Mouse (Mus musculus): ENCODE data around the gene Ankrd24. TPM values are rescaled to one million over a fixed set of nuclear protein-coding genes. Genes with fewer than 3 reads are reported as not detected.
A peak's percentile ranks its signal among the peaks of the same experiment; 100 is the strongest.

Ankrd24 gene
- polyA plus RNA-seq, 1 experiment from 2014 or later = 11.9 TPM

DNA sequence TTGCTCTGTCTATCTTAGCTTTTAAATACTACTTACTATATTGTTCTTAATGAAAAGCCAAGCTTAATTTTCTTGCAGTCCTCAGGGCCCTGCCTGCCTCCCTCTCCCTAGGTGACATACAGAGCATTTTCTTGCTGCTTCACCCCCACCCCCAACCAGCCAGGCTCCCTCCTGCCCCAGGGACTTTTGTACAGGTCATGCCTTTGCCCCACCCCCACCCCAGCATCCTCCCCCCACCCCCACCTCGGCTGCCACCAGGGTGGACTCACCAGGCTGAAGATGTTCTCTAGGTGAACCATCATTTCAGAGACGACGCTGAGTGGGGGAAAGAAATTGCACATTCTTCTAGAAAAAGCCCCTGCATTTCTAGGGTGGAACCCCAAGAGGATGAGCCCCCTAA, 30.0 kb upstream of the Ankrd24 start:
- no peak for ATAC-seq (ENCODE audit: insufficient number of reproducible peaks, low FRiP score, low TSS enrichment, low read depth)
- H3K9me3 ChIP-seq = no peaks in the 10 kb centered on the region
- no peak overlapping the region for H3K4me3 ChIP-seq
- no peaks in the 10 kb centered on the region for H3K36me3 ChIP-seq
- H3K4me2 ChIP-seq = no peak overlapping the region
- WGBS = 42% methylated on average over 3 of the region's 3 CpGs
- H3K27me3 ChIP-seq = peaks cover 7% of the 10 kb centered on the region; the same call in 1 of the 2 replicates
- H3K4me1 ChIP-seq = peaks cover 62% of the 10 kb centered on the region
- H3K27ac ChIP-seq = no peak overlapping the region
- no peak overlapping the region for H3K9ac ChIP-seq

- H3K4me3 ChIP-seq = no peak overlapping the region
- peaks cover 62% of the 10 kb centered on the region for H3K4me1 ChIP-seq
- WGBS = 37% methylated on average over 6 of the region's 6 CpGs
Measured at GRCm38 (mm10) chr10:81598871-81599270, 29.5 kb upstream of the Ankrd24 start.

DNA sequence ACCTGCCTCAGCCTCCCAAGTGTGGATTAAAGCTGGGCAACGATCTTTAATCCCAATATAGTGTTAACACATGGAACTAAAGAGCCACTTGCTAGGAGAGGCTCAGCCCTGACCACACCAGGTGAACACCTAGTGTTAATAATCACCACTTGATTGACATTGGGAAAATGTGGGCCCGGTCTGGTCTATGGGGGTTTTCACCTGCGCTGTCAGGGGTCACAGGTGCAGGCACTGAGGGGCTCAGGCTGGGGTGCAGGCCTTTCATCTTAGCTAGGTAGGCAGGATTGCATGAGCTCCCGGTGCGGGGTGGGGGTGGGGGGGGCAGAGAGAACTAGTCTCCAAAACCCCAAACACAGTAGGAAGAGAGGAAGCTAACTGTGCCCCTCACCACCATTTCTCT, 28.7 kb upstream of the Ankrd24 start:
- Histone ChIP-seq H3K27ac (no peak overlapping the region), H3K4me2 (no peak overlapping the region), H3K9ac (no peak overlapping the region), H3K36me3 (no peaks in the 10 kb centered on the region), H3K4me1 (peaks cover 65% of the 10 kb centered on the region), H3K4me3 (no peak overlapping the region), H3K27me3 (0 out of 2 replicates have a peak, but pooled peaks cover 2% of the 10 kb centered on the region), H3K9me3 (no peaks in the 10 kb centered on the region)
- WGBS = 61% methylated on average over 5 of the region's 5 CpGs
- ATAC-seq (ENCODE audit: insufficient number of reproducible peaks, low FRiP score, low TSS enrichment, low read depth) = no peak

More at GRCm38 (mm10) chr10:81598871-81599270, 29.5 kb upstream of the Ankrd24 start:
- Histone ChIP-seq H3K4me2 (no peak overlapping the region), H3K27ac (no peak overlapping the region), H3K9me3 (no peaks in the 10 kb centered on the region), H3K36me3 (no peaks in the 10 kb centered on the region), H3K27me3 (peaks cover 5% of the 10 kb centered on the region; the same call in 1 of the 2 replicates), H3K9ac (no peak overlapping the region)
- no peak for ATAC-seq (ENCODE audit: insufficient number of reproducible peaks, low FRiP score, low TSS enrichment, low read depth)

DNA sequence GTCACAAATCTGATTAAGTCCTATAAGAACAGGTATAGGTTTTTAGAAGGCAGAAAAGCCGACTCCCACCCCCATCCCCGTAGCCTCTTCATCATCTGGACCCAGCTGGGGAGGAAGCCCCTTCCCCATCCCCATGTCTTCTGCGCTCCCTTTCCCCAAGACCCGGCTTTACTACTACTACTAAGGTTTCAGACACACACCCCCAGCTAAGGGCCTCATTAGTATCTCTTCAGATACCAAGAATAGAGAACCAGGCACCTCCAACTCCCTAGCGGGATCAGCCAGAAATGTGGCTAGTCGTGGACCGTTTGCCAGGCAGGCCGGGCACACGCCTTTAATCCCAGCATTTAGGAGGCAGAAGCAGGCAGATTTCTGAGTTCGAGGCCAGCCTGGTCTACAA, 28.2 kb upstream of the Ankrd24 start:
- Histone ChIP-seq H3K4me1 (peaks cover 67% of the 10 kb centered on the region), H3K4me3 (no peak overlapping the region), H3K9ac (no peak overlapping the region), H3K27ac (peak overlapping the region; percentile 75; the same call in 1 of the 2 replicates), H3K9me3 (no peaks in the 10 kb centered on the region), H3K27me3 (0 out of 2 replicates have a peak, but pooled peaks cover 2% of the 10 kb centered on the region), H3K36me3 (no peaks in the 10 kb centered on the region), H3K4me2 (no peak overlapping the region)
- WGBS = 52% methylated on average over 10 of the region's 10 CpGs
- ATAC-seq (ENCODE audit: insufficient number of reproducible peaks, low FRiP score, low TSS enrichment, low read depth) = no peak

DNA sequence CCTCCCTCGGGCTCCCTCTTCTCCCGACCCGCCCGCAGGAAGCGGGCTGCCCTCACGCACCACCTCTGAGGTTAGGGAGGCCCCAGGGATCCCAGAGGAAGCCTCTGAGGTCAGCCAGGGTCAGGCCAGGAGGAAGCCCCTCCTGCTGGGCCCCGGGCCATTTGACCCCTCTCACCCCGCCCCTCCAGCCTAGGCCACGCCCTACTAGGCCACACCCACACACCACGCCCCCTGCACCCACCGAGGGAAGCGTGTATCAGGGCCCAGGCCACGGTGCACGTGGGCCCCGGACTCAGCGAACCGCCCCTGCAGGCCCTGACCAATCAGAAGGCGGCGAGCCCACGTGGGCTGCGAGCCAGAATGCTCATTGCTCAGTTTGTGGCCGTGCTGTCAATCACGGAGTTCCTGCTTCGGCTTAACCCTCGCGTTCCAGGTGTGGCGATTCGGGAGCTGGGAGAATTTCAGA, 27.6 kb upstream of the Ankrd24 start, which contains the start of gene Tle6:
Gene Tle6, minus strand, starts transcription at position 336 of the 466 bp plus-strand sequence.
- peak within 1 kb of the TSS; percentile 55 for H3K4me2 ChIP-seq
- H3K27ac ChIP-seq = peak within 1 kb of the TSS; percentile 75
- no peaks in the 10 kb centered on the region for H3K27me3 ChIP-seq
- under 1% methylated on average over 28 of the region's 28 CpGs for WGBS
- ATAC-seq (ENCODE audit: insufficient number of reproducible peaks, low FRiP score, low TSS enrichment, low read depth) = peak; percentile 86
- no peaks in the 10 kb centered on the region for H3K9me3 ChIP-seq
- peak within 1 kb of the TSS; percentile 32 for H3K4me3 ChIP-seq
- no peaks in the 10 kb centered on the region for H3K36me3 ChIP-seq
- H3K9ac ChIP-seq = no peak within 1 kb of the TSS
- peaks cover 67% of the 10 kb centered on the region for H3K4me1 ChIP-seq

DNA sequence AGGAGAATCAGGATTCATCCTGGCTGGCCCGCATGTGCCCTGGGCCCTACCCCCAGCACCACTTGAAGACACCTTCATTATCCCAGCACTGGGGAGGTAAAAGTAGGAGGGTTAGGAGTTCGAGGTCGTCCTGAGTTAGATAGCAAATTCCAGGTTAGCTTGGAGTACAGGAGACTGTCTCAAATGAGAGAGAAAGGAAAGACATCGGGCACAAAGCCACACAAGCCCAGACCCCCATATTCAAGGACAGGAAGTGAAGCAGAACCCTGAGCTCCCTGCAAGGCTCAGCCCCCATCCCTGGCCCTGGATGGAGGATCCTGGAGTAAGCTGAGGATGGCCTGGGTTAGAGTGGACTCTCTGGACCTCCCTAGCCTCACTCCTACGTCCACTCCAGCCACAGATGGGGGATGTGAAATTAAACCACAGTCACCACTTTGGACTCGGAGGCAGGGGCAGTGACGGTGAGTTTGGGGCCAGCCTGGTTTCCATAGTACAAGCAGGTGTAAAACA, 26.9 kb upstream of the Ankrd24 start:
- H3K27me3 ChIP-seq = no peaks in the 10 kb centered on the region
- no peak overlapping the region for H3K9ac ChIP-seq
- 19% methylated on average over 7 of the region's 7 CpGs for WGBS
- H3K36me3 ChIP-seq = no peaks in the 10 kb centered on the region
- H3K4me1 ChIP-seq = peaks cover 61% of the 10 kb centered on the region
- peak overlapping the region; percentile 75 for H3K27ac ChIP-seq
- H3K9me3 ChIP-seq = no peaks in the 10 kb centered on the region
- H3K4me3 ChIP-seq = peak overlapping the region; percentile 32
- H3K4me2 ChIP-seq = peak overlapping the region; percentile 55
- ATAC-seq (ENCODE audit: insufficient number of reproducible peaks, low FRiP score, low TSS enrichment, low read depth) = no peak

- Histone ChIP-seq H3K27ac (peak overlapping the region; percentile 30; the same call in 1 of the 2 replicates), H3K4me2 (no peak overlapping the region), H3K4me3 (no peak overlapping the region), H3K4me1 (peaks cover 52% of the 10 kb centered on the region), H3K36me3 (no peaks in the 10 kb centered on the region), H3K9me3 (no peaks in the 10 kb centered on the region), H3K27me3 (no peaks in the 10 kb centered on the region), H3K9ac (no peak overlapping the region)
- WGBS = 16% methylated on average over 4 of the region's 4 CpGs
- no peak for ATAC-seq (ENCODE audit: insufficient number of reproducible peaks, low FRiP score, low TSS enrichment, low read depth)
Measured at GRCm38 (mm10) chr10:81602741-81603151, 25.6 kb upstream of the Ankrd24 start.

DNA sequence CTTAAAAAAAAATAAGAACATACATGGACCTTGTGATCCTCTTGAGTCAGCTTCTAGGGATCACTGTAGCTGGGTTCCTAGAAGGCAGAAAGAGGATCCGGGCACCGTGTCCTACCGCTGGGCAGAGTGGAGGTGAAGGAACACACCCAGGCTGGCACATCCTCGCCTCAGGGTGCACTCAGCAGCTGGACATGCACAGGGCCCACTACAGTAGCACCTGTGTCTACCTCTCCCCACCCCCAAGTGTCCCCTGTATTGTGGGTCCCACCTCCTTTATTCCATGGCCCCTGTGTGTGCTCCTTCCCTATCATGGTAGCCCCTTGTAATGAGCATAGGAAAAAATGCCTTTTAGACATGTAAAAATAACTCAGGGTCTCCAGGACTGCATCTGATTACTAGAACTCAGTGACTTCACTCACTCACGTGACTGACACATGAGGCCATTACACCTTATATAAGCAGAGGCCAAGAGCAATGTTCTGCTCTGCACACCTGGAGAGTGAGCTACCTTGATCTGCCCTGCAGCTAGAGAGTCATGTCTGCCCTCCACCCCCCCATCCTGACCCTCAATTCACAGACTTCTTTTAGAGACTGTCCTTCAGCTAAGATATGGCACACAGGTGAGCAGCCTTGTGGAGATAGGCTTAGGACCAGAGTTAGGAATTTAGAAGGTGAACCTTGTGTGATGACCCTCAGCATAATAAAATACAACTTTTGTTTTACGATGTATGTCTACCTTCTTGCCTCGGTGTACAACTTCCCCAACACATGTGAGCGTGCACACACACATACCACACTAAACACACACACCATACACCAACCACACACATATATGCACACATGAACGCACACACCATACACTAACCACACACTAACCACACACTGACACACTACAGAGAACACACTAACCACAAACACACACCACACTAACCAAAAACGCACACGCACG, 24.0 kb upstream of the Ankrd24 start:
- H3K9me3 ChIP-seq = no peaks in the 10 kb centered on the region
- 0 out of 2 replicates have a peak overlapping the region, but pooled peaks have one; percentile 43 for H3K27ac ChIP-seq
- H3K27me3 ChIP-seq = no peaks in the 10 kb centered on the region
- H3K36me3 ChIP-seq = peaks cover 3% of the 10 kb centered on the region; the same call in 1 of the 2 replicates
- WGBS = 69% methylated on average over 12 of the region's 12 CpGs
- no peak overlapping the region for H3K9ac ChIP-seq
- H3K4me1 ChIP-seq = peaks cover 46% of the 10 kb centered on the region
- no peak overlapping the region for H3K4me3 ChIP-seq
- no peak for ATAC-seq (ENCODE audit: insufficient number of reproducible peaks, low FRiP score, low TSS enrichment, low read depth)
- peak overlapping the region; percentile 69; the same call in 1 of the 2 replicates for H3K4me2 ChIP-seq

- Histone ChIP-seq H3K4me3 (peak overlapping the region; percentile 59), H3K9ac (0 out of 2 replicates have a peak overlapping the region, but pooled peaks have one; percentile 26), H3K27me3 (no peaks in the 10 kb centered on the region), H3K9me3 (no peaks in the 10 kb centered on the region), H3K36me3 (peaks cover 3% of the 10 kb centered on the region; the same call in 1 of the 2 replicates), H3K4me2 (peak overlapping the region; percentile 69), H3K27ac (peak overlapping the region; percentile 93), H3K4me1 (peaks cover 44% of the 10 kb centered on the region)
- 18% methylated on average over 29 of the region's 29 CpGs for WGBS
- ATAC-seq (ENCODE audit: insufficient number of reproducible peaks, low FRiP score, low TSS enrichment, low read depth) = peak; percentile 17; the same call in 1 of the 2 replicates
Measured at GRCm38 (mm10) chr10:81604968-81605665, 23.2 kb upstream of the Ankrd24 start.

- Histone ChIP-seq H3K36me3 (peaks cover 3% of the 10 kb centered on the region; the same call in 1 of the 2 replicates), H3K4me1 (peaks cover 40% of the 10 kb centered on the region), H3K27me3 (no peaks in the 10 kb centered on the region), H3K9me3 (no peaks in the 10 kb centered on the region), H3K4me2 (peak overlapping the region; percentile 69), H3K4me3 (peak overlapping the region; percentile 59), H3K9ac (0 out of 2 replicates have a peak overlapping the region, but pooled peaks have one; percentile 26), H3K27ac (peak overlapping the region; percentile 93)
- 2% methylated on average over 14 of the region's 14 CpGs for WGBS
- ATAC-seq (ENCODE audit: insufficient number of reproducible peaks, low FRiP score, low TSS enrichment, low read depth) = no peak
Measured at GRCm38 (mm10) chr10:81605666-81605973, 22.7 kb upstream of the Ankrd24 start.

GRCm38 (mm10) chr10:81605974-81606751, 22.2 kb upstream of the Ankrd24 start, which contains the start of gene BC025920:
BC025920 (plus strand) TSS chr10:81606270.
- Histone ChIP-seq H3K36me3 (peaks cover 3% of the 10 kb centered on the region; the same call in 1 of the 2 replicates), H3K4me2 (peak within 1 kb of the TSS; percentile 80), H3K4me1 (peaks cover 35% of the 10 kb centered on the region), H3K4me3 (peak within 1 kb of the TSS; percentile 59), H3K9me3 (no peaks in the 10 kb centered on the region), H3K27me3 (no peaks in the 10 kb centered on the region), H3K27ac (peak within 1 kb of the TSS; percentile 93), H3K9ac (peak within 1 kb of the TSS; percentile 57)
- WGBS = under 1% methylated on average over 39 of the region's 39 CpGs
- ATAC-seq (ENCODE audit: insufficient number of reproducible peaks, low FRiP score, low TSS enrichment, low read depth) = peak; percentile 89
